Mouse (Mus musculus) urinary bladder, postnatal 14 days (tissue): ENCODE measurements around the gene Gpr62.
A peak's percentile ranks its signal among the peaks of the same experiment; 100 is the strongest.
"Not testable (repeated sequence)": the region's sequence is repeated elsewhere in the genome, so short reads cannot be mapped to it uniquely, and the experiment has no call there.

Source experiments
- DNase-seq: peaks from one replicate; pipeline ENCODE4 v3.0.0; 2021; ENCODE audit warnings: low spot score

Gpr62 gene

DNA sequence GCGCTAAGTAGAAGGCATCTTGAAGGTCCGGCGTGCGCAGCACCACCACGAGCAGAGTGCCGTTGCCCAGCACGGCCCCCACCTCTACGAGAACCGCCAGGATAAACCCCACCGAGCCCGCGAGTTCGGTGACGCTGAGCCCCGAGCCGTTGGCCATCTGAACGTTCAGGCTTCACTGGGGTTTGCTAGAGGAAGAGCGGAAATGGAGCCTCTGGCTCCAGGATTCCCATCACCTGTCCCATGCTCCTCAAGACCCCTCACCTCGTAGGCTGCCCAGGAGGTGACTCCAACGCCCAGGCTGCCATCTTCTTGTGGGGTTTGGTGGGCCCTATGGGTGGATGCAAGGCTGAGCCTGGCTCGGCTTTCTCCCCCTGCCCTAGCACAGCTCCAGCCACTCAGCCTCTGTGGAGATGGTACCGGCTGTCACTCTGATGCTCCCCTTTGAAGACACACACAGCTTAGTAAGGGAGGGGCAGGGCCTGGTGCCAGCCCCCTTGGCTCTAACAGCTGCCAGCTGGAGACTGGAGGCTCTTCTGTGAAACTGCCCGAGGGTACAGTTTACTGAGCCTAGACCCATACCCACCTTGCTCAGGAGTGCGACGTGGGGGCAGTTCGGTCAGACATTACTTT lies at the start of gene Gpr62:
TSS of gene Gpr62 (minus strand) at position 368 of the 630 bp plus-strand sequence.
- DNase-seq: no peak

DNA sequence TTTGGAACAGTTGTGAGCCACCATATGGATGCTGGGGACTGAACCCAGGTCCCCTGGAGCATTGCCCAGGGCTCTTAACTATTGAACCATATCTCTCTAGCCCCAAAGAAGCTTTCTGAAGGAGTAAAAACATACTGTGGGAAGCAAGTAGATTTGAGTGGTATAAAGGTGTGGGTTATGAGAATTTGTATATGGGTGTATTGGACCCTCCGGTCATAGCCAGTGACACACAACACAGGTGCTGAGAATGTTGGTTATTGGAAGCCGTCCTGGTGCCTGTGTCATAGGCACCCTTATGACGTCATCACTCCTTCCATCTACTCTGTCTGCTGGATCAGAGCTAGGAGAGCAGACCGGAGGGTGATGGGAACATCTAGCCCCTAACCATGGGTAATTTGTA lies 48.5 kb upstream of the Gpr62 start, which contains the start of gene Iqcf5:
TSS of gene Iqcf5 (plus strand) at position 301 of the 400 bp plus-strand sequence.
- no peak for DNase-seq

DNA sequence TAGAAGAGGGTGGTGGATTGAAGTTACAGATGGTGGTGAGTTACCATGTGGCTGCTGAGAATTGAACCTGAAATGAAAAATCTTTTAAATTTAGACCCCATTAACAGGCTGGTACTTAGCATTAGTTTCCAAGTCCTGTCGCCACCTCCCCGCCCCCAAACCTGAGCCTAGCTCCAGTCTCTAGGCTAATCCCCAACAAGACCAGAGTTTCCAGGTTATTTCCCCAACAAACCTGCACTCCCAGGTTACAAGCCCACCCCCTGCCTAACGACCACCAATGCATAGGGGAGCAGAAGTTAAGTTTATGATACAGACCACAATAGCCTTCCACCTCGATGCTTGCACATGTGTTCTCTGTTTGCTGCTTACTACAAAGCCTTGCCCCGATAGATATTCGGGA lies 47.8 kb upstream of the Gpr62 start:
- DNase-seq: no peak

DNA sequence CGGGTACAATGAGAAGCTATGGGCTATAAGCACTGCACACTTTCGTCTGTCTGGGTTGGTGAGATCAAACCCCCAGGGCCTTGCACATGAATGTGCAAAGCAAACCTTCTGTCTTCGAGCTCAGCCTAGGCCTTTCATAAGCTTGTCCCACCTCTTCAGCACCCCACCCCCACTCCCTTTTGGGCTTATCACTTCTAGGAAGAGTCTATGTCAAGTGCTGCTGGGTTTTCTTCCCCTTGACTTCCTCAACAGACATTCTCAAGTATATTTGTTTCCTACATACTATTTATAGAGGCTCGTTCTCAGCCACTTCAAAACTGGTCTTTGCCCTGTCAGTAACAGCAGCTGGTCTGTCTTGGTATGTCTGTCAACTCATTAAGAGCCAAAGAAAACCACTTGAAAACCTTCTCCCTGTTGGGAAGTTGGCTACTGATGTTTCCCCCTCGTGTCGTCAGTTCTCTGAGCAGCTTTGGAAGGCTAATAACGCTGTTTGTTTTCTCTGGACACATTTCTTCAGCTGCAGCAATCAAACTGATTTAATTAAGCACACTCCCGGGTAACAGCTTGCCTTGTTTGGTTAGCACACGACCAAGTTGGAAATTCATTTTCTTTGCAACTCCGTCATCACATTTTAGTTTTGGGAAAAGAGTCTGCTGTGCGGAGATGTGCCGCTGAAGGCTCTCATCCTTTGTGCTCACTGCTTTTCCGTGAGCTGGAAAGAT lies 47.2 kb upstream of the Gpr62 start:
- no peak for DNase-seq

DNA sequence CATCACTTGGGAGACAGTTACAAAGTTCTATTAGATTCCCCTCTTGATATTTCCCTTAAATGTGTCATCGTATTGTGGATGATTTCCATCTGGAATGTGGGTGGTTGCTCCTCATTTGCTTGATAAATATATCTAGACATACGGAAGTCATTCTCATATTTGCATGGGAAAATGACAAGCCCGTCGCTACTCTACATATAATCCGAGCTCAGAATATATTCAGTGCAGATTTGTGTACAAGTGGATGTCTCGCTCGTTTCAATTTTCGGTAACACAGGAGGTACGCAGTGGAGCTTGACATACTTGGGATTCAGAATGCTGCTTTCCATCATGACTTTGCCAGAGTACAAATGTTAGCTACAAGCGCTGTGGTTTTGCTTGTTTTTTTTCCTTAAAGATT lies 43.6 kb upstream of the Gpr62 start:
- DNase-seq: no peak

DNA sequence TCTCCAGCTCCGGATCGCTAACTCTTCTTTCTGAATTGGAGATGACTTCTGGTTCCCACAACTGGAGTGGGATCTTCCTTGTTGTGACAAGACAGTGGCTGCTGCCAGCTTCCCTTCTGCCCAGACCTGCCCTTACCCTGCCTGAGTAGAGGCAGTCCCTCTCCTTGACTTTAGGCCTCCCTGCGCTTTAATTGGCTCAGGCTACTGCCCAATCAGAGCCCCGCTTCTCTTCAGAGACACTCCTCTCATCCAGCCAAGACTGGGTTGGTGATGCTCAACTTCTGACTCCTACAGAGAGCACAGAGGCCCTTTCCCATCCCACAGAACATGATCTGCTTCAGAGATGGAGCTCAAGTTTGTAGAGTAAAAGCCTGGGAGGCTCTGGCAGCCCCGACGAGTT lies 38.5 kb upstream of the Gpr62 start:
- DNase-seq: no peak

DNA sequence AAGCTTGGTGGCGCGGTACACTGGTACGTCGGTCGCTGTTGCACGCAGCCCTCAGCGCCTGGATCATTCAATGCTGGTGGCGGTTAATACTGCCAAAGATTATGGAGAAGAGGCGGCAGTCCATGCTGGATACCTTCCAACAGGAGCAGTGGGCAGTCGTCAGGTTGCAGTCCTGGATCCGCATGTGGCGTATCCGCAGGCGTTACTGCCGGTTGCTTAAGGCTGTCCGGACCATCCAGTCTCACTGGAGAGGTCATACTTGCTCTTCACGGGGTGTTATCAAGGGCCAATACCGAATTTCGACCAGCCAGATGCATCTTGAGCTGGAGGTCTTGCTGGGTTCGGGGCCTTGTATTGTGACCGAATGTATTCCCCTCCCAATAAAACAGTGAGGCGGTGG lies 36.1 kb upstream of the Gpr62 start:
- DNase-seq: no peak

DNA sequence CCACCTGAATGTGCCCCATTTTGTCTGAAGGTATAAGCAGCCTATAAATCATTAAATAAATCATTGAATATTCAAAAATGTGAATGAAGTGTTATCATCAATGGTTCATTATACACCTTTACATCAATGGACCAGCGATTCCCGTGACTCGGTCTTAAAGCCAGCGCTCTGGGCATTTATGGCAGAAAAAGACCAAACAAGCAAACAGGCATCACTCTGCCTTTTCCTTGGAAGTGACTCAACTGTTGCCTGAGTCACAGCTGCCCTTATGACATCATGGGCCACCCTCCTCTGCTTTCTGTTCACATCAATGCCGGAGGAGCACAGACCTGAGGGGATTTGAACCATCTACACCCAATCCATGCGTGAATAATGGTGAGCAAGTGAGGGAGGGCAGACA lies 33.9 kb upstream of the Gpr62 start, which contains the start of gene Iqcf1:
TSS of gene Iqcf1 (plus strand) at position 301 of the 400 bp plus-strand sequence.
- no peak for DNase-seq

DNA sequence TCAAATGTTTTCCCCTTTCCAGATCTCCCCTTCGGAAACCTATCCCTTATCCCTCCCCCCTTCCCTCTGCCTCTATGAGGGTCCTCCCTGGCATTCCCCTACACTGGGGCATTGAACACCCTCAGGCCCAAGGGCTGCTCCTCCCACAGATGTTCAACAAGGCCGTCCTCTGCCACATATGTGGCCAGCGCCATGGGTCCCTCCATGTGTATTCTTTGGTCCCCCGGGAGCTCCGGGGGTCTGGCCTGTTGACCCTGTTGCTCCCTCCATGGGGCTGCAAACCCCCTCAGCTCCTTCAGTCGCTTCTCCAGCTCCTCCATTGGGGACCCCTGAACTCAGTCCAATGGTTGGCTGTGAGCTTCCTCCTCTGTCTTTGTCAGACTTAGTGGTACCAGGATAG lies 21.9 kb upstream of the Gpr62 start:
- DNase-seq: not testable (repeated sequence)

DNA sequence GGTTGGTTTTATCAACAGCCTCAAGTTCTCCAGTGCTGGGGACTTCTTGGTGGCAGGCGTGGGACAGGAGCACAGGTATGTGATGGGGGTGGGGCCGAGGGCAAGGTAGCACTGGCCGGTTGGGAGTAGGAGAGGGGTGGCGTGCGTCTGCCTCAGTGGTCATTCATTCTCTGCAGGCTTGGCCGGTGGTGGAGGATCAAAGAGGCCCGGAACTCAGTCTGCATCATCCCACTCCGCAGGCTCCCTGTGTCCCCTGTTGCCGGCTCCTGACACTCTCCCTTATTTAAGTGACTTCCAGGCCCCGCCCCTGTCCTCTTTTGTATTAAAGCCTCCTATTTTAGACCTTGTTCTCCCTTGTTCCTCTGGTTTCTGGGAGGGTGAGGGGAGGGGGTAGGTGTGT lies 19.3 kb upstream of the Gpr62 start:
- no peak for DNase-seq

DNA sequence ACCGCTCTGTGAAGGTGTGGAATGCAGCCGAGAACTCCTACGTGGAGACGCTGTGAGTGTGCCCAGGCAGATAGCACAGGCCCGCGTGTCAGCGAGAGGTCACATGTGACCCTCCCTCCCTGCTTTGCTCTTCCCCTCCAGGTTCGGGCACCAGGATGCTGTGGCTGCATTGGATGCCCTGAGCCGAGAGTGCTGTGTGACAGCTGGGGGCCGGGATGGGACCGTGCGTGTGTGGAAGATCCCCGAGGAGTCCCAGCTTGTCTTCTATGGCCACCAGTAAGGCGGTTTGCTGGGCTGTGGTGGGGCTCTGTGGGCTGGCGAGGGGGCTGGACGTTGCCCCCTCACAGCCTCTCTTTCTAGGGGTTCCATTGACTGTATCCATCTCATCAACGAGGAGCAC lies 17.9 kb upstream of the Gpr62 start:
- DNase-seq: no peak

DNA sequence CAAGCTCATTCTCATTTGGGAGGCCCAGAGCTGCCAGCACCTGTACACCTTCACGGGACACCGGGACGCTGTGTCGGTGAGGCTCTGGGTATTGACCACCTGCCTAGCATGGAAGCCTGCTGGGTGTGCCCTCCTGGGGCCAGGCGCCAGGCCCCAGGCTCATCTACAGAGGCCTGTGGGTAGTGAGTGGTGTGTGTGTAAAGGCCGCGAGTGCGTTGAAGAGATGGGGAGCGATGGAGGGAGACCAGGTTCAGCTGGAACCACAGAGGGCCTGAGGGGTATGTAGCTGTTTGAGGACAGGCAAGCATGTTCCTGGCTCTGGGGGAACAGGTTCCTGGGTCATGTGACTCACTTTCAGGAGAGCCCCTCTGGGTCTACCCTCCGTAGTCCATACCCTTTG lies 17.4 kb upstream of the Gpr62 start:
- DNase-seq: no peak

DNA sequence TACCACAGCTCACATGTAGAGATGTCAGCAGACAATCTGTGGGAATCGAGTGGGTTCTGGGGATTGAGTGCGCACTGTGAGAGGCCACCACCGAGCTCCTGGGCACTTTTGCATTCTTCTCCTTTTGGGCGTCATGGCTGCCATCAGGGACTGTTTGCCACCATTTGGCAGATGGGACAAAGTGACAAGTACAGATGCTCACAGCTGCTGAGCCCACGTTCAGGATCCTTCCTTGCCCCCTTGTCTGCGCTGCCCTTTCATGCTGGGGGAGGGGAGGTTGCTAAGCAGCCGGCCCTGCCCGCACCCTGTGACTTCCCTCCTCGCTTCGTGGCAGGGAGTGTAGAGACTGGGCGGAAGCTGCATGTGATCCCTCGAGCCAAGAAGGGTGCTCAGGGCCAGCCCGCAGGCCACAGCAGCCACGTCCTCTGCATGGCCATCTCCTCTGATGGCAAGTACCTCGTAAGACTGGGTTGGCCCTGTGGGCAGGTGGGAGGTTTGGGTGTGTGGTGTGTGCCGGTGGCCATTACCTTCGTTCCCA lies 16.9 kb upstream of the Gpr62 start:
- DNase-seq: no peak

DNA sequence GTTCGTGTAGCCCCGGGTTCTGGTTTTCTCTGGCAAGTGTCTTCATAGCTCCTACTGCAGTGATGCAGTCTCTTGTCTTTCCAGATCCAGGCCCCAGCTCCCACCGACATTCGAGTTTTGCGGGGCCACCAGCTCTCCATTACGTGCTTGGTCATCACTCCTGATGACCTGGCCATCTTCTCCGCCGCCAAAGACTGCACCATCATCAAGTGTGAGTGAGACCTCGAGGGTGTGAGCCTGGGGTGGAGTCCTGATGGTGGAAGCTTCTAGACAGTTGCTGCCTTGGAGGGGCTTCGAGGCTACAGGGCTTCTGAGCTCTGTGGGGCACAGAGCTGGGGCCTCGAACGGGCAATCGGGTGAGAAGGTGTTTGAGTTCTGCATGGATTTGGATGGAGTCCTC lies 15.9 kb upstream of the Gpr62 start:
- DNase-seq: no peak

DNA sequence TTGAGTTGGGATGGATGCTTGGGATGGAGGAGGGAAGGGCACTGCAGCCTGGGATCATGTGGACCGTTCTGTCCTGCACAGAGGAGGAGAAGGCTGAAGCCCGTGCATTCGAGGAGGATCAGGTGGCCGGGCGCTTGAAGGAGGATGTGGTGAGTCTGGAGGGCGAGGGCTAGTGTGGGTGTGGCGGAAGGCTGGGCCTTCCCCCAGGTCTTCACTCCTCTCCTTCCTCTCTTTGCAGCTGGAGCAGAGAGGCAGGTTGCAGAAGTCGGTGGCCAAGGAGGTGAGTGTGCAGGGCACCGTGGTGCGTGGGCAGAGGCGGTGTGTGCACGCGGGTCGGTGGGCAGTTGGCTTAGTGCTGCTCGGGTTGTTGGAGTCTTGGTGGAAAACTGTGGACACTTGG lies 15.3 kb upstream of the Gpr62 start:
- no peak for DNase-seq

DNA sequence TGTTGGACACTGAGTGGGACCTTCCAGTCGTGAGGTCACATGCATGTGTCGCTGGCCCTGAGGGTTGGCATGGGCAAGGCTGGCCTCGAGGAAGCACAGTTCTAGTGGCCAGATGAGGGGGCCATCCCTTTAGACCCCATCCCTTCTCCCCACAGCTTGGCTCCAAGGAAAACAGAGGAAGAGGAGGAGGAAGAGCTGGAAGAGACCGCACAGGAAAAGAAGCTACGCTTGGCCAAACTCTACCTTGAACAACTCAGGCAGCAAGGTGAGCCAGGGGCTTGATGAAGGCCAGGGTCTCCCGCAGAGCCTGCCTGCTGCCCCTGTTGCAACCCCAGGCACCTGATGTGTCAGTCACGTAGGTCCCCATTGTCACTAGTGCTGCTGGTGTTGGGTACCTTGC lies 14.8 kb upstream of the Gpr62 start:
- no peak for DNase-seq

DNA sequence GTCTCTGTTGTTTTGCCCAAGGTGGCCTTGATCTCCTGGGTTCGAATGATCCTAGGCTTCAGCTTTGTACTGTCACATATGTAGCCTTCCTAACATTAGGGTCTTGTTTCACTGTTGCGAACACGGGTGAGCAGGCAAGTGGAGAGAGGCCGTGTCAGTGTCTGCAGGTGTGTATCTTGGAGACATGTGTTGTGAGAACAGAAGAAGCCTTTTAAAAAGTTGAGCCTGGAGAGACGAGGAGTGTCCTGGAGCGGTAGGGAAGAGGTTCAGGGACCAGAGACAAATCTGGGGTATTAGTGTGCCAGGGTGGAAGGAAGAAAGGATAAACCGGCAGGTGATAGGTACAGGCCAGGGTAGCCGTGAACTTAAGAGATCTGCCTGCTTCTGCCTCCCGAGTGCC lies 12.4 kb upstream of the Gpr62 start:
- DNase-seq: no peak

DNA sequence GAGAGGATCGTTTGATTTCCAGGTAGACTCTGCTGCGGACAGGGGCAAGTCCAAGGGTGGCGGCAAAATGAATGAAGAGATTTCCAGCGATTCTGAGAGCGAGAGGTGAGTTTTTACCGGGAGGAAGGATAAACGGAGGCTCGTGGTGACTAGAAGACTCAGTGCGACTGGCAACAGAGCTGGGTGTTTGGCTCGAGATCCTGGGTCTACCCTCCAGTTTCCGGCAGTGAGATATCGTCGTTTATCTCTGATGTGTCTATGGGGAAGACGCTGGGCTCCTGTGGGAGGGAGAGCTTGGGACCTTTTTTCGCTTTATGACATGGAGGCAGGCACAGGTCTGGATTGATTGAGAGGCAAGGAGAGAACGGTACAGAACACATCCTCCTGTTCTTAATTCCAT lies 11.9 kb upstream of the Gpr62 start:
- DNase-seq: peak; percentile 2

DNA sequence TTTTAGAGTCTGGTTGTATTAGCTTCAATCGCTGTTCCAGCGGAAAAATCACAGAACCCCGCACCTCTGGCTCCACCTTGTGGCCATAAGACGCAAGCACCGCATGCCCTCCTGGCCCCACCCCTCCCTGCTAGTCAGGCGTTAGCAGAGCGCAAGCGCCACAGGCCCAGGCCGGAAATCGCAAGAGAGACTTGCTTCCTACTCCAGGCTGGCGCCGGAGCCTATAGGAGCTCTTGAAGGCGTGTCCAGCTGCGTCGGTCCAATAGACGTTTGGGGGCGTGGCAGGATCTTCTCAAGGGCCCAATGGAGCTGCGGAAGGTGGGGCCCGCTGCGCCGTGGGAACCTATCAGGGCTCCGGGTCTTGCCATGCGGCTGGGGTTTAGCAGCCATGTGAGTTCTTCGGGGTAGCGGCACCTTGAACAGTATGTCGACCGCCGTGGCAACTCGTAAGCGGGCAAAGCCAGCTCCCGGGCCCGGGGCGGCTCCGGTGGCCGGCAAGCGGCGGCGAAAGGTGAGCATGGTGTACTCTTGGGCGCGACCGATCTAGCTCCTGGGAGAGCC lies 11.3 kb upstream of the Gpr62 start, which contains the start of gene Parp3:
TSS of gene Parp3 (minus strand) at position 26 of the 561 bp plus-strand sequence.
- DNase-seq: peak; percentile 99

DNA sequence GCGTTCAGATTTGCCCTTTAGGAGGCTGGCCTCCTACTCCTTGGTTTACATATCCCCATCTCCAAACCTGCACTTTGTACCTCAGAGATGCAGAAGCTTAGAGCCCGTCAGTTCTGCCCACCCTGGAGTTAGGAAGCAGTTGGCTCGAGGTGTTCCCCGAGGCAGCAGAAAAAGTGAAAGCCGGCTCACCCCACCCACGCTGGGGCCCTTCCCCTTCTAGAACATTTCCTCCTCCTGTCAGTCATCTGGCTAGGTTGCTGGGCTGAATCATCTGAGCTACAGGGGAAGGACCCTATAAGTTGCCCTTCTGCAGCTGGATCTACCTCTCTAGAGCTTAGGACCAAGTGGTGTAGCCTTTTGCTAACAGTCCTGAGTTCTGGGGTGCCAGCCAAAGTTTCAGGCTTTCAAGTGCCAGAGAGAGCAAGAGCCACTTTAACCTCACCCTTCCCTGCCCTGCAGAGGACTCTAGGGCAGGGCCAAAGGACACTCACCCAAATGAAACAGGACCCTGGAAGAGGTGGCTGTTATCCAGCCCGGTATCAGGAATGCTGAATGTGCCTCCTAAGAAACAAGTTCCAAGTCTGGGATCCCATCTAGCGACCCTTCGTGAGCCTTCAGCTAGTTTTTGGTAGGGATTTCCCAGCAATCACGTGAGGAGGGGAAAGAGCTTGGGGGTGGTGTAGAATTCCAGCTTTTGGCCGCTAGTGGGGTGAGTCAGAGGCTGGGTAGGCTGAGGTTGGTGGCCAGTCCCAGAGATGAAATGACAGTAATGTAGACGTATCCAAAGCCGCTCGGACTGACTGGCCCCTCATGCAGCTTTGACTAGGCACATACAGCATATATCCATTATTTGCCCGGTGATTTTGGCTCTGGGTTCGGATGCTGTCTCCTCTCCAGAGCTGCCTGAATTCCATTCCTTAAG lies 10.5 kb upstream of the Gpr62 start:
- peak; percentile 75 for DNase-seq

DNA sequence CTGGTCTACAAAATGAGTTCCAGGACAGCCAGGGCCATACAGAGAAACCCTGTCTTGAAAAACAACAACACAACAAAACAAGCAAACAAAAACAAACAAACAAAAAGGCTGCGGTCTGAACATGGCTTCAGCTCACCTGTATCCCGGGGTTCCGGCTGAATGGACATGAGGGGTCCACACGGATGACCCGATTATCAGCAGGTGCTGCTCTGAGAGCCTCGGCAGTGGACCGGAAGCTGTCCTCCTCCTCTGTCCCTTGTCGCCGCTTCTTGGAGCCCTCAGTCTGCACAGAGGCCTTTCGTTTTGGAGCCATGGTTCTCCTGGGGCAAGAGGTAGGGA lies 9.9 kb upstream of the Gpr62 start, which contains the start of gene Rrp9:
TSS of gene Rrp9 (plus strand) at position 301 of the 339 bp plus-strand sequence.
- DNase-seq: peak; percentile 5

DNA sequence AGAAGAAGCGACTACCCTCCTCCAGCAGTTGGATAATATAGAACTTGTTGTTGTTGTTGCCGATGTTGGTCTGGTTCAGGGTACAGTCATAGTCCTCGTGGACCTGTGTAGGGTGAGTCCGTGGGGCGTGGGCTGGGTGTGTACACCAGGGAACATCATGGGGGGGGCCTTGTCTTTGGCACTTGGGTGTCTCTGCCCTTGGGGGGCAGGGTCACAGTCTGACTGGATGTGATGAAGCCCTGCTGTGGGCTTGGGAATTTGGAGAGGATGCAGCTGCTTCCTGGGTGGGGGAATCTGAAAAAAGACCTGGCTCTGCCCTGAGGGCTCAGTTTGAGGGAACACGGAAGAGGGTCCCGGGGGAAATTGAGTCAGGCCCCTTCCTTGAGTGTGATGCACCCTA lies 9.3 kb upstream of the Gpr62 start:
- DNase-seq: peak; percentile 51
